Mouse (Mus musculus) spleen, adult 2 months (tissue): ENCODE data around the gene P3h4. TPM values are rescaled to one million over a fixed set of nuclear protein-coding genes. Genes with fewer than 3 reads are reported as not detected.
A peak's percentile ranks its signal among the peaks of the same experiment; 100 is the strongest.

Experiments used
- DNase-seq, 2 experiments: peaks; one replicate each; pipeline versions ENCODE4 v3.0.0 to v3.0.0-alpha.2; 2012 to 2021; ENCODE audit warnings: low spot score in 2 of 2, low read depth in 1 of 2
- H3K27ac ChIP-seq: fragments of 200-500 bp; 2 replicates; pipeline ENCODE4 v1.5.1; 2012; ENCODE audit warnings: low read length, inconsistent platforms; ENCODE audit not compliant: insufficient read depth
- H3K27me3 ChIP-seq: fragments of 200-500 bp; 2 replicates; pipeline ENCODE4 v1.6.1; 2012; ENCODE audit warnings: mild to moderate bottlenecking, moderate library complexity, low read length, inconsistent platforms; ENCODE audit not compliant: control insufficient read depth, insufficient read depth
- H3K36me3 ChIP-seq: fragments of 200-500 bp; 2 replicates; pipeline ENCODE4 v1.6.1; 2012; ENCODE audit warnings: mild to moderate bottlenecking, low read length, inconsistent platforms; ENCODE audit not compliant: control insufficient read depth, insufficient read depth
- H3K4me1 ChIP-seq: fragments of 200-500 bp; 2 replicates; pipeline ENCODE4 v1.6.1; 2011; ENCODE audit warnings: inconsistent platforms; ENCODE audit not compliant: control insufficient read depth, insufficient read depth, insufficient read length
- H3K4me3 ChIP-seq: fragments of 200-500 bp; 2 replicates; pipeline ENCODE4 v1.5.1; 2011; ENCODE audit warnings: mild to moderate bottlenecking, inconsistent platforms; ENCODE audit not compliant: insufficient read depth, insufficient read length; ENCODE audit errors: extremely low read depth
- CTCF ChIP-seq: fragments of 200-500 bp; IDR thresholded peaks from 2 replicates; pipeline ENCODE4 v1.5.1; 2011; ENCODE audit warnings: mild to moderate bottlenecking, inconsistent platforms; ENCODE audit not compliant: insufficient read depth, insufficient read length, insufficient replicate concordance; ENCODE audit errors: extremely low read depth
- POLR2A ChIP-seq: fragments of 200-500 bp; IDR thresholded peaks from 2 replicates; pipeline ENCODE4 v1.6.1; 2011; ENCODE audit warnings: low read depth, low read length, inconsistent platforms
- WGBS: fragments of 180-500 bp; shearing (Covaris S2); methylation state at CpG from one replicate; pipeline ENCODE4 v1.1.7; 2018; 5-methylcytosine and 5-hydroxymethylcytosine counted together
- polyA plus RNA-seq: library from polyadenylated mRNA; depleted of rRNA; stranded (reverse); fragments of >200 nt; gene quantifications from 2 replicates; pipeline ENCODE4 v1.2.3, GENCODE M21; 2012

The P3h4 gene
- polyA plus RNA-seq, 1 experiment: 6.7 TPM

- H3K36me3 ChIP-seq: peaks cover 6% of the 10 kb centered on the region; the same call in 1 of the 2 replicates
- no peaks in the 10 kb centered on the region for H3K27me3 ChIP-seq
- 62% methylated on average over 7 of the region's 7 CpGs for WGBS
- TF ChIP-seq POLR2A (no peak), CTCF (peak; percentile 29; the same call in 1 of the 2 replicates)
- no peak overlapping the region for H3K4me3 ChIP-seq
- H3K4me1 ChIP-seq: no peaks in the 10 kb centered on the region
- peak in 1 of 2 experiments; percentile 67 for DNase-seq
- H3K27ac ChIP-seq: no peak overlapping the region
These were observed 11.2 kb upstream of the P3h4 start for GRCm38 (mm10) chr11:100425851-100426250.

DNA sequence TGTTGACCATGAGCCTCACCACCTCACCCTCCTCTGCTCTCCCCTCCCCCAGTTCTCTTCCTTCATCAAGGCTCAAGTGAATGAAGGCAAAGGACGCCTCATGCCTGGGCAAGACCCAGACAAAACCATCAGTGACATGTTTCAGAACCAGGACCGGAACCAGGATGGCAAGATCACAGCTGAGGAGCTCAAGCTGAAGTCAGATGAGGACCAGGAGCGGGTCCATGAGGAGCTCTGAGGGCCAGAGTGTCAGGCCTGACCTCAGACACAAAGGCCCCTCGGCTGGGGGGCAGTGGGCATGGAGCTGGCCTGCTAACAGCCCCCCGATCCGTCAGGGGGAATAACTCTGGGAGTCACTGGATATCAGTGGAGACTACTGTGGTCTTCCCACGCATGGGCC is 9.2 kb upstream of the P3h4 start:
- WGBS: 88% methylated on average over 7 of the region's 7 CpGs
- H3K27me3 ChIP-seq: no peaks in the 10 kb centered on the region
- H3K4me3 ChIP-seq: no peak overlapping the region
- no peaks in the 10 kb centered on the region for H3K36me3 ChIP-seq
- no peak overlapping the region for H3K27ac ChIP-seq
- TF ChIP-seq POLR2A (no peak), CTCF (no peak)
- no peaks in the 10 kb centered on the region for H3K4me1 ChIP-seq
- DNase-seq: no peak

- Histone ChIP-seq H3K27me3 (no peaks in the 10 kb centered on the region), H3K4me1 (no peaks in the 10 kb centered on the region), H3K4me3 (no peak overlapping the region), H3K27ac (no peak overlapping the region), H3K36me3 (no peaks in the 10 kb centered on the region)
- 83% methylated on average over 8 of the region's 8 CpGs for WGBS
- no peak for TF ChIP-seq POLR2A
- no peak for DNase-seq
These were observed 6.9 kb upstream of the P3h4 start for GRCm38 (mm10) chr11:100421537-100421936.

GRCm38 (mm10) chr11:100414914-100415822 is 532 bp upstream of the P3h4 start, which contains the start of gene Fkbp10:
Gene Fkbp10, plus strand, starts transcription at chr11:100415697.
- DNase-seq: no peak
- Histone ChIP-seq H3K4me1 (peaks cover 2% of the 10 kb centered on the region; the same call in 1 of the 2 replicates), H3K27me3 (peaks cover 12% of the 10 kb centered on the region), H3K4me3 (peak within 1 kb of the TSS; percentile 57), H3K27ac (peak within 1 kb of the TSS; percentile 59; the same call in 1 of the 2 replicates), H3K36me3 (no peaks in the 10 kb centered on the region)
- WGBS: 6% methylated on average over 31 of the region's 31 CpGs
- TF ChIP-seq POLR2A: no peak
- TF ChIP-seq CTCF: no peak

GRCm38 (mm10) chr11:100413541-100413940 is 1.1 kb downstream of the P3h4 start:
- 90% methylated on average over 11 of the region's 11 CpGs for WGBS
- peak overlapping the region; percentile 57; the same call in 1 of the 2 replicates for H3K4me3 ChIP-seq

DNA sequence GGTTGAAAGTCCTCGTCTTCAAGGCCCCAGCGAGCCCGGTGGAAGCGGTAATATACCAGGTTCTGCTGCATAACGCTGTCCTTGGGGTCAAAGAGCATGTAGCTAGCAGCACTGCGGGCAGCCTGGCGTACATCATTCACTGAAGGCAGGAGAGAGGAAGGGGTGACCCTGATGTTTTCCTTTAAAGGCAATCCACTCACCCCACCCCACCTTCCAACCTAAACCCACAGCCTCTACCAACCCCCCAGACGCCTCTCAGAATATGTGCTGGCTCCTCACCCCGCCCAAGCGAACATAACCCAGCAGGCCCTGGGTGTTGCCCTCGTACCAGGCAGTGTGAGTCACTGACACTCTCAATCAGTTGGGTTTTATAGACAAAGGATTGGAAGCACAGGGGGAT is 2.9 kb downstream of the P3h4 start:
- TF ChIP-seq CTCF: no peak
- no peak for TF ChIP-seq POLR2A
- 34% methylated on average over 11 of the region's 11 CpGs for WGBS
- Histone ChIP-seq H3K4me3 (no peak overlapping the region), H3K27me3 (peaks cover 12% of the 10 kb centered on the region), H3K27ac (no peak overlapping the region), H3K4me1 (peaks cover 2% of the 10 kb centered on the region; the same call in 1 of the 2 replicates), H3K36me3 (no peaks in the 10 kb centered on the region)
- no peak for DNase-seq

More at GRCm38 (mm10) chr11:100413541-100413940, 1.1 kb downstream of the P3h4 start:
- DNase-seq: no peak
- TF ChIP-seq CTCF (no peak), POLR2A (no peak)
- Histone ChIP-seq H3K36me3 (no peaks in the 10 kb centered on the region), H3K27me3 (peaks cover 12% of the 10 kb centered on the region), H3K27ac (no peak overlapping the region), H3K4me1 (peaks cover 2% of the 10 kb centered on the region; the same call in 1 of the 2 replicates)

GRCm38 (mm10) chr11:100409686-100410085 is 5.0 kb downstream of the P3h4 start:
- DNase-seq: no peak
- peaks cover 8% of the 10 kb centered on the region for H3K27me3 ChIP-seq
- TF ChIP-seq CTCF: no peak
- TF ChIP-seq POLR2A: no peak
- no peaks in the 10 kb centered on the region for H3K36me3 ChIP-seq
- 69% methylated on average over 3 of the region's 3 CpGs for WGBS
- H3K4me1 ChIP-seq: peaks cover 2% of the 10 kb centered on the region; the same call in 1 of the 2 replicates
- H3K27ac ChIP-seq: no peak overlapping the region
- no peak overlapping the region for H3K4me3 ChIP-seq
